Mouse (Mus musculus): ENCODE measurements around the gene 4931409K22Rik. TPM values are rescaled to one million over a fixed set of nuclear protein-coding genes. Genes with fewer than 3 reads are reported as not detected.

The 4931409K22Rik gene
- polyA plus RNA-seq (2015; fragmentation: Nextera tagmentation; extraction: Ambion mirVana): 0.13 and 0.15 TPM in 2 replicates

DNA sequence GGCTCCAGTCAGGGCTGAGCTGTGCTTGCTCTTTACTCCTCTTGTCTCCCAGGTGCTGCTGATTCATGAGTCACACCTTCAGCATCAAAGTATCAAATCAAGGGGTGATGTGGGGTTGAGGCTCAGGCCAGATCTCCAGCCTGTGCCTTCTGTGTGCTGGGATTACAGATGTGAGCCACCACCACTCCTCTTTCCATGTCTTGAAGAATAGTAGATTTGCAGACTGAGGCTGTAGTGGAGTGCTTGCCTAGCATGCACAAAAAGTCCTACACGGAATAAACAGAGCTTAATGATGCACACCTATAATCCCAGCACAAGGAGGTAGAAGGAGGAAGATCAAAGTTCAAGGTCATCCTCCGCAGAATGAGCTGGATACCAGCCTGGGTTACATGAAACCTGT, at the start of gene 4931409K22Rik:
Gene 4931409K22Rik (minus strand): TSS at position 101 of the 400 bp plus-strand sequence.
- no peak for ATAC-seq
- no peak within 1 kb of the TSS for H3K27ac ChIP-seq (ENCODE audit: low read depth, low read length)
- H3K4me2 ChIP-seq (ENCODE audit: low read length): no peak within 1 kb of the TSS
- no peaks in the 10 kb centered on the region for H3K36me3 ChIP-seq (ENCODE audit: control insufficient read depth, insufficient read depth, low read length)
- H3K9ac ChIP-seq (ENCODE audit: low read depth, low read length): no peak within 1 kb of the TSS
- 84% methylated on average over 2 of the region's 2 CpGs for WGBS
- H3K27me3 ChIP-seq (replicated peaks; ENCODE audit: control insufficient read depth, insufficient read depth, low read length): no peaks in the 10 kb centered on the region
- H3K9me3 ChIP-seq (ENCODE audit: control insufficient read depth, low read length): peaks cover 3% of the 10 kb centered on the region; the same call in 1 of the 2 replicates
- no peaks in the 10 kb centered on the region for H3K4me1 ChIP-seq (ENCODE audit: control insufficient read depth, insufficient read depth, low read depth, low read length)
- H3K4me3 ChIP-seq (ENCODE audit: low read length): no peak within 1 kb of the TSS

DNA sequence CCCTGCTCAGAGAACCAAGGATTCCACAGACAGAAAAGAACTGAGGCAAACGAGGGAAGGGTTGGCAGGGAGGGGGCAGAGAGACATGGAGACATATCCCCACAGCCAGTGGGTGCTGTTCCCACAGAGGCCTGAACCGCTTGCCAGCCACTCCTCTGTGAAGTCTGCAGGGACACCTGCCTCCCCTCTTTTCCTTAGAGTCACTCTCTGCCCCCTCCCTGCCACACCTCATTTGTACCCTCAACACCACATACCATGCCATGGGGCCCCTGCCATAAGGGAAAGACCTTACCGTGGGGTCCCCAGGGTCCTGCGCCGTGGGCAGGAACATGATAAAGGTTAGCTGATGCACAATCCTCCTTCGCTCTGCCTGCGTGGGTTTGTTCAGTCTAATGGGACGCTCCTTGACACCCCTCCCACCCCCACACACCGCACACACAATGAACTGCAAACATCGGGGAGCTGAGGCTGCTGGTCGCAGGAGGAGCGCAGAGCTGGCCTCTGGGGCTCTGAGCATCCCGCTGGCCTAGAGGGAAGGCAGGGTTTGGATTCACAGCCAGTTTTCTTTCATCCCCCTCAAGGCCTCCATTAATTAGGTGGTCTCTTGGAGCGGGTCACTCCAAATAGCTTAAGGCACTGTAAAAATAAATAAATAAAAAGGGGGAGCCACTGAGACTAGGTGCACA, 49.5 kb upstream of the 4931409K22Rik start:
- H3K27ac ChIP-seq (ENCODE audit: low read depth, low read length): peak overlapping the region; percentile 98
- H3K4me3 ChIP-seq (ENCODE audit: low read length): peak overlapping the region; percentile 60
- H3K9ac ChIP-seq (ENCODE audit: low read depth, low read length): peak overlapping the region; percentile 90
- H3K4me1 ChIP-seq (ENCODE audit: control insufficient read depth, insufficient read depth, low read depth, low read length): peaks cover 45% of the 10 kb centered on the region
- no peaks in the 10 kb centered on the region for H3K9me3 ChIP-seq (ENCODE audit: control insufficient read depth, low read length)
- H3K27me3 ChIP-seq (replicated peaks; ENCODE audit: control insufficient read depth, insufficient read depth, low read length): no peaks in the 10 kb centered on the region
- H3K4me2 ChIP-seq (ENCODE audit: low read length): peak overlapping the region; percentile 78
- no peak for ATAC-seq
- 8% methylated on average over 14 of the region's 14 CpGs for WGBS
- H3K36me3 ChIP-seq (ENCODE audit: control insufficient read depth, insufficient read depth, low read length): no peaks in the 10 kb centered on the region

DNA sequence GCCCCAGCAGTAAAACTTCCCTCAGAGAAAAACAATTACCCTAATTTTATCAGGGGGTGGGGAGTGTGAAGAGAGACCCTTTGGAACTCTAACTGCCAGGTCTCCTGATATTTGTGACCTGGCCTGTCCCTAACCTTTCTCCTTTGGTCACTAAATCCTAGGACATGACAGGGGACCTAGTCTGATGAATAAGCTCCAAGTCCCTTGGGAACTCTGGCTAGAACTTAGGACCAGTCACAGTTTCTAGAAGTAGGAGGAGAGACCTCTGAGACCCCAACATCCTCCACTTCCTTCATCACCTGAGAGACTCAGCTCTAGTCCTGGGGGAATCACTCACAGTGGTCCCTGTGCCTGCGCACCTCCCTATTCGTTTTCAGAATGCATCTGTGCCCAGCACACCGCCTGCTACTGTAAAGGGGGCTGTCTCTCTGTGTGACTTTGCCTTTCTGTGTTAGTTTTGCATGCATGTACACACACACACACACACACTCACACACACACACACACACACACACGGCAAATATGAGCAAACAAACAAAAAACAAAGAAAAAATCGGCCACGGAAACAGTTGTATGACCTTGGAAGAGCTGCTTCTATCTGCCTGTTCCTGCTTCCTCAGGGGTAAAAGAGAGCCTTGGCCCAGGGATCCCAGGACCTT, 48.8 kb upstream of the 4931409K22Rik start:
- Histone ChIP-seq H3K4me2 (ENCODE audit: low read length) (peak overlapping the region; percentile 78), H3K36me3 (ENCODE audit: control insufficient read depth, insufficient read depth, low read length) (no peaks in the 10 kb centered on the region), H3K9ac (ENCODE audit: low read depth, low read length) (peak overlapping the region; percentile 90), H3K27me3 (replicated peaks; ENCODE audit: control insufficient read depth, insufficient read depth, low read length) (no peaks in the 10 kb centered on the region), H3K9me3 (ENCODE audit: control insufficient read depth, low read length) (no peaks in the 10 kb centered on the region), H3K4me3 (ENCODE audit: low read length) (peak overlapping the region; percentile 60), H3K4me1 (ENCODE audit: control insufficient read depth, insufficient read depth, low read depth, low read length) (peaks cover 52% of the 10 kb centered on the region), H3K27ac (ENCODE audit: low read depth, low read length) (peak overlapping the region; percentile 98)
- ATAC-seq: no peak
- WGBS: 6% methylated on average over 6 of the region's 6 CpGs

DNA sequence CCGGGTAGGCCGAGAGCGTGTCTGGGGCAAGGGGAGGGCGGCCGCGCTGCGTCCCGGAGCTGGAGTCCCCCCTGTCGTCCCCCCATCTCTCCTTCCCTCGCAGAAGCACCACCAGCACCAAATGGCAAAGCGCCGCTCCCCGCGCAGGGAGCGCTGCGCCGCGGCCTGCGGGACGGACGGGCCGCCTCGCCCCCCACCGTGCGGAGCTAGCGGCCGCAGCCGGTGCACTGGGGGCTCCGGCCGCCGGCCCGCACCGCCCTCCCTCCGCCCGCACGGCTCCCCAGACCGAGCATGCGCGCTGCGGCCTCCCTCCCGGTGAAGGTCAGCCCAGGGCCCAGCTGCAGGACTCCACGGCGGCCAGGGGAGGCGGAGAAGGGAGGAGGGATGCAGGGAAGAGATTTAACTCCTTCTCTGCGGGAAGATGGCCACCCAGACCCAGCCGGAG, 48.1 kb upstream of the 4931409K22Rik start:
- no peaks in the 10 kb centered on the region for H3K36me3 ChIP-seq (ENCODE audit: control insufficient read depth, insufficient read depth, low read length)
- WGBS: 0% methylated on average over 25 of the region's 46 CpGs

DNA sequence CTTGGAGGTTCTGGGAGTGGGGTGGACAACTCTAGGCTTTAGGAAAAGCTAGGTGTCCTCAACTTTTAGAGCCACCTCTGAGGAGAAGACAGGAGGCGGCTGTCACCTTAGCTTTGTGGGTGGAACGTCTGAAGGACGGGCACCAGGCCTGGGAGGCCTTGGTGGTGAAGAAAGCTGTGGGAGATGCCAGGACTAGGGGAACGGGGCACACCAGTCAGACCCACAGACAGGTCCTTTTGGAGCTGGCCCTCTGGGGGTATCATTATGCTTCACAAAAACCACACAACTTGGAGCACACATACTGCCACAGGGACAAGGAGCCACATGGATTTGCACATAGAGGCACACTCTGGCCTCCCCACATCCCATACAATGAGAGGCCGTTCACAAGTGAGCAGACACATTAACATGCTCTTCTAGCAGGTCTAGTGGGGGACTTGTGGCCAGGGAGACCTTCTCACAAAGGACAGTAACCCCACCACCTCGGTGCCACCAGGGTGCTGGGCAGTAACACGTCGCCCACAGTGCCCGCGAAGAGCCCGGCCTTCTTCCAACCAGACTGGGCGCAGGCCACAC, 47.6 kb upstream of the 4931409K22Rik start:
- peak overlapping the region; percentile 98 for H3K27ac ChIP-seq (ENCODE audit: low read depth, low read length)
- H3K4me1 ChIP-seq (ENCODE audit: control insufficient read depth, insufficient read depth, low read depth, low read length): peaks cover 60% of the 10 kb centered on the region
- ATAC-seq: no peak; the same call in 1 of the 2 replicates
- H3K9me3 ChIP-seq (ENCODE audit: control insufficient read depth, low read length): no peaks in the 10 kb centered on the region
- 15% methylated on average over 10 of the region's 12 CpGs for WGBS
- H3K36me3 ChIP-seq (ENCODE audit: control insufficient read depth, insufficient read depth, low read length): no peaks in the 10 kb centered on the region
- peak overlapping the region; percentile 90 for H3K9ac ChIP-seq (ENCODE audit: low read depth, low read length)
- H3K27me3 ChIP-seq (replicated peaks; ENCODE audit: control insufficient read depth, insufficient read depth, low read length): no peaks in the 10 kb centered on the region
- peak overlapping the region; percentile 78 for H3K4me2 ChIP-seq (ENCODE audit: low read length)
- H3K4me3 ChIP-seq (ENCODE audit: low read length): peak overlapping the region; percentile 60

More for the DNA sequence above, 48.1 kb upstream of the 4931409K22Rik start:
- Histone ChIP-seq H3K27ac (ENCODE audit: low read depth, low read length) (peak overlapping the region; percentile 98), H3K9ac (ENCODE audit: low read depth, low read length) (peak overlapping the region; percentile 90), H3K4me2 (ENCODE audit: low read length) (peak overlapping the region; percentile 78), H3K4me3 (ENCODE audit: low read length) (peak overlapping the region; percentile 60), H3K4me1 (ENCODE audit: control insufficient read depth, insufficient read depth, low read depth, low read length) (peaks cover 57% of the 10 kb centered on the region), H3K27me3 (replicated peaks; ENCODE audit: control insufficient read depth, insufficient read depth, low read length) (no peaks in the 10 kb centered on the region), H3K9me3 (ENCODE audit: control insufficient read depth, low read length) (no peaks in the 10 kb centered on the region)
- peak; percentile 81 for ATAC-seq

DNA sequence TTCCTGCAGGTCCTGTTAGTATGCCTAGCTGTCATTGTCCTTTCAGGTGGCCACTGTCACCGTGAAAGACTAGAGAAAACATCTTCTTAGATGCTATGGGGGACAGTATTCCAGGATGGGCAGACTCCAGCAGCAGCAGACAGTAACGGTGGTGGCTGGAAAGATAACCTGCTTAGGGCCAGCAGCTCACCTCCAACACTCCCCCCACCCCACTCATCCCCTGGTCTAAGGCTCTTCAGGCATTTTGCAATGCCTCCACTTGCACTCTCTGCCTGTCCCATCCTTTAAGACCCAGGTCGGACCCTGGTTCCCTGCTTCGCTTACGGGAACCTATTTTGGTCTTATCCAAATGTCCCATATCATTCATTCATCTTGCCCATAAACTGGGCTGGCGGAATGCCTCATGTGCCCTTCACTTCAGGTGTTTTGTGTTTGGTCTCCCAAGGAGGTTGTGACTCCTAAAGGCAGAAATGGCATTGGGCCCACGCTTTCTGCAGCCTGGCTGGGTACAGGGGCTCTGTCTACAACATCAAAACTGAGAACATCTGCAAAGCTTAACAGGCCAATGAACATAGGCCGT, 46.9 kb upstream of the 4931409K22Rik start:
- Histone ChIP-seq H3K4me3 (ENCODE audit: low read length) (peak overlapping the region; percentile 47; the same call in 1 of the 2 replicates), H3K36me3 (ENCODE audit: control insufficient read depth, insufficient read depth, low read length) (no peaks in the 10 kb centered on the region), H3K9me3 (ENCODE audit: control insufficient read depth, low read length) (no peaks in the 10 kb centered on the region), H3K27me3 (replicated peaks; ENCODE audit: control insufficient read depth, insufficient read depth, low read length) (no peaks in the 10 kb centered on the region), H3K4me1 (ENCODE audit: control insufficient read depth, insufficient read depth, low read depth, low read length) (peaks cover 66% of the 10 kb centered on the region), H3K4me2 (ENCODE audit: low read length) (peak overlapping the region; percentile 98), H3K9ac (ENCODE audit: low read depth, low read length) (peak overlapping the region; percentile 85; the same call in 1 of the 2 replicates), H3K27ac (ENCODE audit: low read depth, low read length) (peak overlapping the region; percentile 98)
- ATAC-seq: no peak
- 58% methylated on average over 8 of the region's 8 CpGs for WGBS

DNA sequence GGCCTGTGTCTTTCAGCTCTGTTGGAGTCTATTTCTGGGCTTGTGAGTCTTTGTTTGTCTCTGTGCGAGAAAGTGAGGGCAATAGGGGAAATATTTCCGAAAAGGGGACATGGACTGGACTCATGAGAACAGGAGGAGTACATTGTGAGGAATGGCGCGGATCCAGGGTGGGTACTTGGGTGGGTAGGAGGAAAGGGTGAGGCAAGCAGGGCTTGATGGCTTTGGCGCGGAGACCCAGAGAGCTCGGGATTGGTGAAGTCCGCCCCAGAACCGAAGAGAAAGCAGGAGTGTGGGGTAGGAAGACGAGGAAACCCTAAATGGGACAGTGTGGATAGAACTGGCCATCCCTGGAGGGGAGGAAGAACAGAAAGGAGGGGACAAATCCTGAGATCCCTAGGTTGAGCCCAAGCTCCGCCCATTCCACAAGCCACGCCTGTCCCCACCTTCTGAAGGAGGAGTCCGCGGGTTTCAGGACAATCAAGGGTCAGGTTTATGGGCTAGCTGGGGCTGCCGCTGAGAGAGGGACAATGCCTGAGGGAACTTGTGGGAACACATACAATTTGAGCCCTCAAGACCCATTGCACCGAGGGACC, 46.2 kb upstream of the 4931409K22Rik start:
- no peaks in the 10 kb centered on the region for H3K9me3 ChIP-seq (ENCODE audit: control insufficient read depth, low read length)
- H3K4me2 ChIP-seq (ENCODE audit: low read length): peak overlapping the region; percentile 98
- peak overlapping the region; percentile 98 for H3K27ac ChIP-seq (ENCODE audit: low read depth, low read length)
- H3K27me3 ChIP-seq (replicated peaks; ENCODE audit: control insufficient read depth, insufficient read depth, low read length): no peaks in the 10 kb centered on the region
- H3K9ac ChIP-seq (ENCODE audit: low read depth, low read length): peak overlapping the region; percentile 85
- H3K4me1 ChIP-seq (ENCODE audit: control insufficient read depth, insufficient read depth, low read depth, low read length): peaks cover 73% of the 10 kb centered on the region
- H3K36me3 ChIP-seq (ENCODE audit: control insufficient read depth, insufficient read depth, low read length): no peaks in the 10 kb centered on the region
- peak; percentile 37 for ATAC-seq
- 2% methylated on average over 16 of the region's 16 CpGs for WGBS
- H3K4me3 ChIP-seq (ENCODE audit: low read length): peak overlapping the region; percentile 47

DNA sequence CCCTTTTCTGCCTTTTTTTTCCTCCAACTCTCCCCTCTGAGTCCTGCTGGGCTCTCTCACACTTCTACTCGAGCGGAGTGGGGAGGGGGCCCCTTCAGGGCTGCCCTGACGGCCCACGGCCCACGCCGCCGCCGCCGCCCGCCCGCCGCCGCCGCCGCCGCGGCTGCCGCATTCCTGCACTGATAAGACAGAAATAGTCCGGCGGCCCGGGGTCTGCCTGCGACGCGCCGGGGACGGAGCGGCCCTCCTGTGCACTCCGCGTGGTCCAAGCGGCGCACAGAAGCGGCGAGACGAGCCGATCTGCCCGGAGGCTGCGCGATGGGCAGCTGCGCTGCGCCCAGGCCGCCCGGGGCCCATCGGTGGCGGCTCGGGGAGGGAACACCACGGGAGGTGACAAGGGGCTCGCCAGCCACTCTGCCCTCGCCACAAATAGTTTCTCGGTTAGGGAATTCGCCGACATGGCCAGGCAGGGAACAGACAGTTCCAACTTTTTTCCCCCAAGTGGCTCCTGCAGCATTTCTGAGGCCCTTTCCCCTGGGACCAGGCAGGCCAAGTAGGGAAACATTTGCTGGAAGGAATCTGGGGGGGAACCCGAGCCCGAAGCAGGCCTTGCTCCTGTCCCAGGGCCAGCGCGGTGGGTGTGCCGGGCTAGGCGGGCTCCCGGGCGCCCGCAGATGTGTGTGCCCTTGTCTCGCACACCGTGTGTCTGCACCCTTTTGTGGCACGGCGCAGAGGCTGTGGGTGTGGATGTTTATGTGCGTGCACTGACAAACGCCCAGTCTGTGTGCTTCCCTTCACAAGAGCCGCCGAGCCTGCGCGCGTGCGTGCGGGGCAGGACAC, 45.5 kb upstream of the 4931409K22Rik start:
- H3K36me3 ChIP-seq (ENCODE audit: control insufficient read depth, insufficient read depth, low read length): no peaks in the 10 kb centered on the region
- H3K4me1 ChIP-seq (ENCODE audit: control insufficient read depth, insufficient read depth, low read depth, low read length): peaks cover 77% of the 10 kb centered on the region
- H3K27me3 ChIP-seq (replicated peaks; ENCODE audit: control insufficient read depth, insufficient read depth, low read length): no peaks in the 10 kb centered on the region
- peak overlapping the region; percentile 98 for H3K27ac ChIP-seq (ENCODE audit: low read depth, low read length)
- H3K4me3 ChIP-seq (ENCODE audit: low read length): peak overlapping the region; percentile 47
- no peaks in the 10 kb centered on the region for H3K9me3 ChIP-seq (ENCODE audit: control insufficient read depth, low read length)
- peak; percentile 9 for ATAC-seq
- peak overlapping the region; percentile 85 for H3K9ac ChIP-seq (ENCODE audit: low read depth, low read length)
- WGBS: 1% methylated on average over 67 of the region's 73 CpGs
- H3K4me2 ChIP-seq (ENCODE audit: low read length): peak overlapping the region; percentile 98
